Mouse (Mus musculus) skeletal muscle tissue, adult 2 months (tissue): Measurements from ENCODE around the gene Hk2.

Experiments
- DNase-seq: peaks from one replicate; pipeline ENCODE4 v3.0.0-alpha.2; 2012; ENCODE audit warnings: low read depth, low spot score

The Hk2 gene

DNA sequence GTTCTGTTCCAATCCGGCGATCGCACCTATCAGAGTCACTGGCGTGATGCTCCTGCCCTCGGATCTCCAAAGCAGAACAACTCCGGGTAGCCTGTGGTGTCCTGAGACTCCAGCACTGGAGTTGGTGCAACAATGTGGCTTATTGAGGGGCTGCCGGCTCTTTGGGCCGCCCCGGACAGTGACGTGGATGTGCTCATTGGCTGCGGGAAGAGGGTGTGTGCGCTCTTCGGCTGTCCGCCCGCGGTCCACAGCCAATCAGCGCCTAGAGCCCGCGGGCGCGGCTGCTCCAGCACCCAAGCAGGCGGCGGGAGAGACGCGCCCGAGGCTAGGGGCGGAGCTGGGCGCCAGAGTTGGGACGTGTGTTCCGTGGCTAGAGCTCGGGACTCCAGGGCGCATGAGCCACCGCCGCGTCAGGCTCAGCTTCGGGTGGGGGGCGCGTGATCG, at the start of gene Hk2:
Gene Hk2, minus strand, starts transcription at position 134 of the 444 bp plus-strand sequence.
- DNase-seq: peak; percentile 98

- no peak for DNase-seq
These were observed 47.6 kb upstream of the Hk2 start for GRCm38 (mm10) chr6:82821758-82822253.

DNA sequence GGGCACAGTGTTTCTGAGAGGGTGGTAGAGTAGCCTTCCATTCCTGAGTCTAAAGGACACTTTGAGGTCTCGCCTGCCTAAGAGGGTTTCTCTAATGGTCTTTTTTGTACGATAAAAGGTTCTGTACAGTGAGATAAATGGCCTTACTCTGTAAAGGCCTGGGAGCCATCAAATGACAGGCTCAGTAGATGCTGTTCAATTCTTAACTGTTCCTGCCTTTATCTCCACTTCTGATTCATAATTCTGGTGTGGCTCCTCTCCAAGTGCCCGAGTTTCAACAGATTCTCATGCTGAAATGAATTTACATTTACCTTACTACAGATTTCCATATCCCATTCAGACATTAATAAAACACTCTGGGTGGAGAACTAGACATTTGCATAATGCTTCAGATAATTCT, 46.5 kb upstream of the Hk2 start:
- no peak for DNase-seq

- no peak for DNase-seq
These were observed 40.6 kb upstream of the Hk2 start for GRCm38 (mm10) chr6:82814821-82815220.

DNA sequence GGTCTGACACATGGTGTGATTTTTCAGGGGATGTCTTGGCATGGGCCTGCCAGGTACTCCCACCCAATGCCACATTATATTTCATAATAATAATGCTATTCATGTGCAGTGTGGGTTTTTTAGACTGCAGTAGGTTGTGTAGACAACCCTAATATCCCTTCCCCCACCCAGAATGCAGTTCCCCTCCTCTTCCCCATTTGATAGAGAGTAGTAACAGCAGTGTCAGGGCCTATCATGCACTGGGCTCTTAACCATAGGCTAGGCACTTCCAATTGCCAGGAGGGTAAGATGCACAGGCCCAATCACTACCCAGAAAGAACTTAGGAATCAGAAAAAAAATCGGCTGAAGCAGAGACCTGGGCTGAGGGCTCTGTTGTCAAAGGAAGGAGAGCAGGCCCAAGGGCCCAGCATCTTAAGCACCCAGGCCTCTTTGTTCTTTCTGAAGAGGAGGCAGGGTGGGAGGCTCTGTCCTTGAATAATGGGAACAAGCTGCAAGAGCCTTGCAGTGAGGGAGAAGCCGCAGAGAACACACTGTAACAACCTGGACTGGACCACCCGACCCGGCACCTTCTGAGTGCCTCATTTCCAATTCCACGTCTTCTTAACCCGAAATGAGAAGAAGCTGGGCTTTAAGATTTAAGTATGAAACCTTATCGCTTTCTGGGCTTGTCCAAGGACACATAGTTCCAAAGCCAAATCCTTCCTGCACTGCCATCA, 33.9 kb upstream of the Hk2 start:
- DNase-seq: no peak

GRCm38 (mm10) chr6:82806971-82807370, 32.7 kb upstream of the Hk2 start:
- peak; percentile 93 for DNase-seq

DNA sequence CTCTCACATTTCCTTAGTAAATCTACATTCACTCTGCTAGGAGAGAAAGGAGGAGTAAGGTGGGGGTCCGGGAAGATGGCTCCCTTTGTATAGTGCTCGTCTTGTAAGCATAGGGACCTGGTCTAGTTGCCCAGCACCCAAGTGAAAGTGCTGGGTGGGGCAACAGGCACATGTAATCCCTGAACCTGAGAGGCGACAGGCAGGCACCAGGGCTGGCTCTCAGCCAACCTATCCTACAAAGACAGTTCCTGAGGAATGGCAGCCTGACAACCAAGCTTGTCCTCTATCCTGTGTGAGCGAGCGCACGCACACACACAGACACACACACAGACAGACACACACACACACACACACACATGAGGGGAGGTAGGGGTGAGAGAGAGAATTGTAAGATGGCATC, 32.2 kb upstream of the Hk2 start:
- peak; percentile 78 for DNase-seq

GRCm38 (mm10) chr6:82805894-82806293, 31.6 kb upstream of the Hk2 start:
- DNase-seq: peak; percentile 78

- DNase-seq: no peak
These were observed 30.7 kb upstream of the Hk2 start for GRCm38 (mm10) chr6:82804984-82805383.

DNA sequence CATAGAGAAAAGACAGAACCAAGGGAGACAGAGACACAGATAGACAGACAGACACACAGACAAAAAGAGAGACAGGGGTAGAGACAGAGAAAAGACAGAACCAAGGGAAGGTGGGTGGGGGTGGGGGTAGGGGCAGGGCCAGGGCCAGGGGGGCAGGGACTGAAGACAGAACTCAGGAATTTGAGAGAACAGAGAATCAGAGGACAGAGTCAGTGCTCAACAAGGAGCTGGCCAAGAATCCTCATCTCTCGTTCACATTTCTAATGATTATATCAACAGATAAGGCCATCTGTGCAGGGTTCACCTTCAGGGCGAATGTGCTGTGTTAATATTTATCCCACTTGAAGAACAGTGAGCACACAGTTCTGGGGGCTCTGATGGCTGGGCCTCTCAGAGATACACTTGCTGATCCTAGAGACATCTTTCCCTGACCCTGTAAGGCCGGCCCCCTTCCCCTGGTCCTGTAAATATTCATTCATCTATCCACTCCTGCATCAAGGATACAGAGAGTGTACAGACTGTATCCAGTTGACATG, 24.0 kb upstream of the Hk2 start:
- no peak for DNase-seq

DNA sequence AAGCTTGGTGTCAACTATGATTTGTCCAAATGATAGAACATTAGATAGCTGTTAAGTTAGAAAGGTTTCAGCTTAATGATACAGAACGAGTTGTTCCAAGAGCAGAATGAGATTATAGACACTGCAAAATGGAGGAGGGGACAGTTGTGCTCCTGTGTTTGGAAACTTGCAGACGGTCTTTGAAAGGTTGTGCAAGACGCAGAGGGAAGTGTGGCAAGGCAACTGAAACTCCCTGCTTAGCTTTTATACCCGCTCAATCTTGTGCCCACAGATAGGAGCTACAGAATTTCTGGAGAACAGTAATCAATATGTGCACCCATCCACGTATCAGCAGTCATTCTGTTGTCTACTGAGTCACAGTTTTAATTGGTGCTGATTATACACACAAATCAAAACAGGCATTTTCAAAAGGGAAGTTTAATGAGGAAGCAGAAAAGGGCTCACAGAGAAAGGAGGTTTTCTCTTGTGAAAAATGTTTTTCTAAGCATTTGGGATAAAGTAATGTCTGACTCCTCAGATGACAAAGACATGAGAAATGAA, 23.1 kb upstream of the Hk2 start:
- DNase-seq: no peak

DNA sequence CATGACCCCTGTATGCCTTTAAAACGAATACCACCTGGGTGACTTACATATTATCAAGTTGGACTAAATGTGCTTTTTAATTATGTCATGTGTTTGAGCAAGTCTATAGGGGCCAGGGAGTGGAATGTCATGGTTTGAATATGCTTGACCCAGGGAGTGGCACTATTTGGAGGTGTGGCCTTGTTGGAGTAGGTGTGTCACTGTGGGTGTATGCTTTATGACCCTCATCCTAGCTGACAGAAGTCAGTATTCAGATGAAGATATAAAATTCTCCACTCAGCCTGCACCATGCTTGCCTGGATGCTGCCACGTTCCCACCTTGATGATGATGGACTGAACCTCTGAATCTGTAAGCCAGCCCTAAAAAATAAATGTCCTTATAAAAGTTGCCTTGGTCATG, 16.6 kb upstream of the Hk2 start:
- no peak for DNase-seq

GRCm38 (mm10) chr6:82783906-82784305, 9.7 kb upstream of the Hk2 start:
- no peak for DNase-seq

DNA sequence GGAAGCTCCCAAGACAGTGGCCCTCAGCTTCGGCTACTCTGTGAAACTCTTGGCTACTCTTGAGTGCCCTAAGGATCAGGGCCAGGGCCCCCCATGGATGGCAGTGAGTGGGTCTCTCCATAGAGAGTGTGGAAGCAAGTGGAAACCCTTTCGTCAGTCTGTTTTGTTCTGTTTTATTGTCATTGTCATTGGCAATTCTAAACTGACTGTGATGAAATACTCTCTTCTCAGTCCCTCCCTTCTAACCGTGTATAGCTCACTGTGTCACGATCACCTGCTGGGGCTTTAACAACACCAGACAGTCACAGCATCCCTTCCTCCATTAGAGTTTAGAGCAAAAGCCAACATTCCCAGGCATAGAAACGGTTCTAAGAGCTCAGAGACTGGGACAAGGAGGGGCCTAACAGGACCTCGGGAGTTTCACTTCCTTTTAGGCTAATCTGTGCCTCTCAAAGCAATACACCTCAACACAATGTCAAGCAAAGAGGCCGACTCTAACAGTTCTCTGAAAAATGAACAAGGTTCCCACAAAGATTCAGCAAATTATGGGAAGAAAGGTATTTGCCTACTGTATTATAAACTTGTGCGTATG, 6.6 kb upstream of the Hk2 start:
- no peak for DNase-seq

- DNase-seq: no peak
These were observed 6.1 kb upstream of the Hk2 start for GRCm38 (mm10) chr6:82780369-82780768.

DNA sequence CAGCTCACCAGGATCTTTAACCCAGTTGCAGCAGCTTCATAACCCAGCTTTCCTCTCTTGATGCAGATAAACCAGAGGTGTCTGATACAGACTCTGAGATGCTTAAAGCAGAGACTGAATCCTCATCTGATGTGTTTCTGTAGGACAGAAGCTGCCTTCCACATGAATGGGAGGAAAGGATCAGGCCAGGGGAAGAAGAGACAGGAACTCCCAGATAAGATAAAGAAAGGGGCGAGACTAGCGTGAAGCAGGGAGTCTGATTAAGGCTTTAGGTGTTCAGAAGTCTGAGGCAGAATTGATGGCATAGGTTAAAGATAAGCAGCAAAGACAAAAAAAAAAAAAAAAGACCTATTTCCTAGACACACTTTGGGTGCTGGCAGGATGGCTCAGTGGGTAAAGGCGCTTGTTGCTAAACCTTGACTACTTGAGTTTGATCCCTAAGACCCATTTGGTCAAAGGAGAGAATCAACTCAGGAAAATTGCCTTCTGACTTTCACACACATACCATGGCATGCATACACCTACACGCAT, 2.9 kb upstream of the Hk2 start:
- no peak for DNase-seq

- DNase-seq: no peak
These were observed 1.1 kb upstream of the Hk2 start for GRCm38 (mm10) chr6:82775386-82775785.

- DNase-seq: no peak
These were observed 758 bp downstream of the Hk2 start for GRCm38 (mm10) chr6:82773261-82774131.

DNA sequence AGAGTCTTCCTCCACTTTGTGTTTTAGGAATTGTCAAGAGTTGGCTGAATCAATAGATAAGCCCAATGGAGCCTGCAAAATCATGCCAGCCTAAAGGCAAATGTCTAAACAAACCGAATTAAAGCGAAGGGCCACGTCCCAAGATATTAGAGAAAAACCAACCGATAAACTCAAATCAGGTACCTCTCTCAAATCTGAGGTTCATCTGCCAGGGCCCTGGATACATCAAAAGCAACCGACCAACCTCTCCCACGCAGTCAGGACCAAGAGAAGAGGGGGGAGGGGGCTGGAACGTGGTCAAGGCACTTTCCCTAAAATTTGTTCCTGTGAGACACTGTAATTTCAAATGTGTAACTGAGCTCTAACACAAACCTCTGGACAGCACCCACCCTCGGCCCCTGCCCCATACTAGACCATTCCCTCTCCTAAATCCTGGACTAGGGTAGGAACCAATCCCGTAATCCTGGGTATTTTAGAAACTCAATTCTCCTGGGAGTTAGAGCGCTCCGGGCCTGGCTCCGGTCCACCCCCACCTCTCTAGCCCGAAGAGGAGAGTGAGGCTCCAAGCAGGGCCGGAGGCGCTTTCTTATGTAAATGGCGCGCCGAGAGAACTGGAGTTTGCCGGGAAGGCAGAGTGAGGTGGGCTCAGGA, 1.7 kb downstream of the Hk2 start:
- no peak for DNase-seq

DNA sequence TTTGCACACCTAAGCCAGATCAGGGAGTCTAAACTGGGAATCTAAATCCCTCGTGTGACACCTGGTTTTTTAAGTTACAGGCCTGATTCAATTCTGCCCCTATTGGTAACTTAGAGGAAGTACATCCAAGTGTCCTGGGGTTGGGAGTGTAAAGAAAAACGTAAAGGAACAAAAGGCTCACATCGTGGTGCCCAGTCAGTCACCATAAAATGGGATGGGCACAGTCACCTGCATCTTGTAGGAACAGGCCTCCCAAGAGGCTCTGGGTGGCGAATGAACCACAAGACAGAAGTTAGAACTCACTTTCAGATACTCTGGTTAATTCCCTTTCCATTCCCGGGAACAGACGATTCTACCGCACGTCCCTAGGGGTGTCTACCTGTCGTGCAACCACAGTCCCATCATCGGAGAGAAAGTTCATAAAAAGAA, 2.3 kb downstream of the Hk2 start:
- DNase-seq: no peak

GRCm38 (mm10) chr6:82771059-82771458, 3.2 kb downstream of the Hk2 start:
- DNase-seq: no peak
